Mouse (Mus musculus) myocyte (in vitro differentiated cells): ENCODE results near the gene Tmem11.

Source experiments
- MAX ChIP-seq: IDR thresholded peaks from one replicate; pipeline ENCODE4 v1.6.1; 2011; ENCODE audit warnings: low read depth, mild to moderate bottlenecking, control low read depth
- MYOD1 ChIP-seq, 3 experiments: IDR thresholded peaks; one replicate each; pipeline ENCODE4 v1.6.1; 2011; ENCODE audit warnings: control low read depth in 2 of 3, low read depth in 2 of 3, mild to moderate bottlenecking in 2 of 3, moderate library complexity in 1 of 3; ENCODE audit not compliant: insufficient read length in 2 of 3, control insufficient read depth in 1 of 3
- POLR2A ChIP-seq: IDR thresholded peaks from one replicate; pipeline ENCODE4 v1.6.1; 2011; ENCODE audit warnings: low read depth, mild to moderate bottlenecking, control low read depth, moderate library complexity; ENCODE audit not compliant: insufficient read length
- POLR2AphosphoS2 ChIP-seq: IDR thresholded peaks from one replicate; pipeline ENCODE4 v1.6.1; 2011; ENCODE audit warnings: low read depth, control low read depth; ENCODE audit not compliant: insufficient read length

- no peak for TF ChIP-seq MAX
- TF ChIP-seq MYOD1 (IDR thresholded peaks at IDR 0.05; ENCODE audit: control insufficient read depth in 1 of 3, insufficient read length in 2 of 3, low read depth in 2 of 3), result no peak
- no peak for TF ChIP-seq POLR2A
- no peak for TF ChIP-seq POLR2AphosphoS2
Observed at GRCm38 (mm10) chr11:60890286-60890685, 11.2 kb upstream of the Tmem11 start.
